Mouse (Mus musculus) heart, postnatal 4 days (tissue): ENCODE measurements around the gene Shank2. TPM values are rescaled to one million over a fixed set of nuclear protein-coding genes. Genes with fewer than 3 reads are reported as not detected.

Experiments used
- DNase-seq: peaks from one replicate; pipeline ENCODE4 v3.0.0; 2021
- total RNA-seq, 2 experiments: library from RNA; stranded (reverse); gene quantifications; 2 replicates each; pipeline ENCODE4 v1.2.3; 2021

Gene Shank2
- total RNA-seq, 2 experiments from 2014 or later: 0.88 to 0.97 TPM

DNA sequence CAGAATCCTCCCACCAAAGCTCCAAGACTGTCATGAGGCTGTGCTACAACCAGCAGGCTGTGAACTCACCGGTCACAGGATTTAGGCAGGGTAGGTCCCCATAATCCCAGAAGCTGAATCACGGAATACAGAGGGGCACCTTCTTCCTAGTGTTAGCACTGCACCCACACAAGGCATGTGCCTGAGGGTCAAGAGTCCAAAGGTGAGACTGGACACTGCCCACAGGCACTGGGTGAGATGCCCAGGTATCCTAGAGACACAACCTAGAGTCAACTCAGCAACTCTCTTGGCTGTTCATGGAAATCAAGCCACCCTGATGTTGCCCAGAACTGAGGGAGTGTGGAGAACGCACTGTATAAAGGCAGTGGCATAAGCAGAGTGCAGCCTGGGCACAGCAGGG is 424.9 kb downstream of the Shank2 start:
- DNase-seq: no peak

DNA sequence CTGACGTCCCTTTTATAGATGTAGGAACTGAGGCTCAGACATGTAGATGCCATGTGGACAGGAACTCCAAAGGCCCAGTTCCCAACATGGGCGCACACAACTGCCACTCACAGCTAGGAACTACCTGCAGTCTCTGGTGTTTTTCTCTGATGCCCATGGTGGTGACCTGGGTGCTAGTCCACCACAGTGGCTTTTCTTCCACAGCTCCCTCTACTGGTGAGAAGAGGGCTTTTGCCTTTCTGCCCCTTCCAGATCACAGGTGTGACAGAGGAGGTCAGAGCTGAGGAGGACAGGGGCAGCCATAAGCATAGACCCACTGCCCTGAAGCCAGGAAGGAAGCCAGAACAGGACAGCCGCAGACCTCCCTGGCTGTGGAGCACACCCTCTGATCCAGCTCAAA is 425.7 kb downstream of the Shank2 start:
- DNase-seq: no peak

DNA sequence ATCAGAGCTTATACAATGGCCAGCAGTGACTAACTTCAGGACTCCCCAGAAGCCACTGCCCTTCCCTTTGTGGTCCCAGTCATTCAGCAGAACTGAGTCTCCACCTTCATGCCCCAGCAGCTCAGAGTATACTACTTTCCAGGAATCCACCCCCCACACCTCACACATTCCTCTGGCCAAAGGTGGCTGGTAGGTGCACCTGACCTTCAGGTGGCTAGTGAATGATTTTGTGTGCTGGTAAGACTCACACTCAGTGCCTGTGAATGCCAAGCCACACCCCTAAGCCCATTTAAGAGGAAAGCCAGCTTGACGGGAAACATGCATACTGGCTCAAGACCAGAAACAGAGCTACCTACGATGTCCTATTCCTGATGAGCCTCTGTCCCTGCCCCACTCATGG is 431.2 kb downstream of the Shank2 start:
- no peak for DNase-seq

DNA sequence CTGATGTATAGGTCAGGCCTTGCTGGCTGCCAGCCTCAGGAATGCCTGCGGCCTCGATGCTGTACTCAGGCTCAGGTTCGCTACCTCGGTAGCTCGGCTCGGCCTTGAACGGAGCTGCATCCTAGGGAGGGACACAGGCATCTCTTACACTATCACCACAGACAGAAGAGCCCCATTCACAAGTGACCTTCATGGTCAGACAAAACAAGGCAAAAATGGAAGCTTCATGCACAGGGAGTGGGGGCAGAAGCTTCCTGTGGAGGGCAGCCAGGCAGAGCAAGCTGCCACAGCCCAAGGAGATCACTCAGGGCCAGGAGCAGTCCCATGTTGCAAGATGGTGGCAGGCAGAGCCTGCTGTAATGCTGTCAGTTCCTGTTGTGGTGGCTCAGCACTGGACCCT is 437.1 kb downstream of the Shank2 start:
- no peak for DNase-seq

DNA sequence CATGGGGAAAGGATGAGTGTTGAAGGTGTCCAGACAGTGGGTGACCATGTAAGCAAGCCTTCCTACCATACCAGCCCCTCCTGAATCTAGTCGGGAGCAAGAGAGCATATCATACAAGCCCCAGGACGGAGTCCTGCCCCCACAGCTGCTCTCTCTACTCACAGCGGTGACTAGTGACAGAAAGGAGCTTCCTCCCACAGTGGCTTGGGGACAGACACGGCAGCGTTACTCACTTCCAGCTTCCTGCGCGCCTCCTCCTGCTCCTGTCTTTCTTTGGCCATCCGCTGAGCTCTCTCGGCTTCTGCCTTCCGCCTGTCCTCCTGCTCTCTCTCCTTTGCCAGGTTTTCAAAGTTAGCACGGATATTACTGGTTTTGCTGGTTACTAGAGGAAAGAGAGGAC is 439.7 kb downstream of the Shank2 start:
- no peak for DNase-seq

DNA sequence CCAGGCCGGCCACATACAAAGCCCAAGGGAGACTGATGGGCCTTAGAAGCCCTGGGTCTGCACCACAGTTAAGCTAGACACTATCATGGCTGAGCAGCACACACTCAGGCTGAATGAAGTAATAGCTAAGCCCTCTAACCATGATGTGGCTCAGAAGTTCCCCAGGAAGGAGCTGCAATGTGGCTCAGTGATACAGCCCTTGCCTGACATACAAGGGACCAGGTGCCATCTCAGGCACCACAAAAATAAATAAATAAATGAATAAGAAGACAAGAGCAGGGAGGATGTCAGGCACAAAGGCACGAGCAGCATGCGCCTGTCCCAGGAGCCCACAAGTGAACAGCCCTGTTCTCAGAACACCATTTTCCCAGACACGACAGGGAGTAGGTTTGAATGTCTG is 440.2 kb downstream of the Shank2 start:
- no peak for DNase-seq

DNA sequence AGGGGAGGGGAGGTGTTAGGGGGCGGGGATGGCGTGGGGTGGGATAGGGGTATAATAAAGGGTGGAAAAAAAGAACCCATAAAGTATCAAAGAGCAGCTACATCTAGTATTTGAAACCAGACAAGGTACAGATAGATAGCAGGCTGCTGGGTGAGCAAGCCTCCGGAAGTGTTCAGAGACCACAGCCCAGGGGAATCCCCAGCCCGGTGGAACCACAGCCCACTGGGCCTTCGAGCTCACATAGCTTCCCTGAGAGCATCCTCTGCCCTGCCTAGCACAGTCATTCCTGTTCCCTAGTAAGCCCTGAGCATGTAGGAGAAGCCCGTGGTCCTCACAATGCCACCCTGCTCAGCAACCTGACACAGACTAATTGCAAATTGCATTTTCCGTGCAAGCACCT is 443.1 kb downstream of the Shank2 start:
- no peak for DNase-seq

DNA sequence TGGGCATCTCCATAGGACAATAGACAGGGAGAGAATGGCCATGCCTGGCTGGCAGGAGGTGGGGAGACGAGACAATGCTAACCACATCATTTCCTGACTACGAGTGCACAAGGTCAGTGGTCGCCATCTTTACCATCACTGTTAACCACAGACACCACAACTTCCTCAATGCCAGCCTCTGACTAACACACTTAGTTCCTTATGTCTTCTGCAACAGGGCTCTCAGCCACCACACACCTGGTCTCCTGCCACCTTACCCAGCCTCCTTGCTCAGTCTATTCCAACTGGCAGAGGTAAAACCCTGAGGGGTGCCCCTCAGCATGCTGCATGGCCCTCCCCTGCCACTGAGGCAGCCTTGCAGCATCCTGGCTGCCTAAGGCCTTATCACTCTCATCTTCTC is 445.4 kb downstream of the Shank2 start:
- DNase-seq: no peak

DNA sequence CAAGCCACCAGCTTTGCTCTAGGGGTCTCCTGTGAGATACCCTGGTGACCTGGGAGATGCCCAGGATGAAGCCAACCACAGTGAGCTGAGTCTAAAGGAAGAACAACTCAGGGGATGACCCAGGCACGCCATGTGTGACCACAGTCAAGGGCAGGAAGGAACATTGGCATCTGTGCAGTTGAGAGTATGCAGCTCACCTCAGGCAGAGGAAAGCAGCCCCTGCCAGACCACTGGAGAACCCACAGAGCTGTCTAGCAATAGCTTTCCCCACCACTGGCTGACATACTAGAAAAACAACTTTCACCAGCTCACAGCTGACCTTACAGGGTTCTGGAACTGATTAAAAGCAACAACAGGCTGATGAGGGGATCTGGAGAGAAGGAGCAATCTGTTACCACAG is 446.5 kb downstream of the Shank2 start:
- DNase-seq: no peak

DNA sequence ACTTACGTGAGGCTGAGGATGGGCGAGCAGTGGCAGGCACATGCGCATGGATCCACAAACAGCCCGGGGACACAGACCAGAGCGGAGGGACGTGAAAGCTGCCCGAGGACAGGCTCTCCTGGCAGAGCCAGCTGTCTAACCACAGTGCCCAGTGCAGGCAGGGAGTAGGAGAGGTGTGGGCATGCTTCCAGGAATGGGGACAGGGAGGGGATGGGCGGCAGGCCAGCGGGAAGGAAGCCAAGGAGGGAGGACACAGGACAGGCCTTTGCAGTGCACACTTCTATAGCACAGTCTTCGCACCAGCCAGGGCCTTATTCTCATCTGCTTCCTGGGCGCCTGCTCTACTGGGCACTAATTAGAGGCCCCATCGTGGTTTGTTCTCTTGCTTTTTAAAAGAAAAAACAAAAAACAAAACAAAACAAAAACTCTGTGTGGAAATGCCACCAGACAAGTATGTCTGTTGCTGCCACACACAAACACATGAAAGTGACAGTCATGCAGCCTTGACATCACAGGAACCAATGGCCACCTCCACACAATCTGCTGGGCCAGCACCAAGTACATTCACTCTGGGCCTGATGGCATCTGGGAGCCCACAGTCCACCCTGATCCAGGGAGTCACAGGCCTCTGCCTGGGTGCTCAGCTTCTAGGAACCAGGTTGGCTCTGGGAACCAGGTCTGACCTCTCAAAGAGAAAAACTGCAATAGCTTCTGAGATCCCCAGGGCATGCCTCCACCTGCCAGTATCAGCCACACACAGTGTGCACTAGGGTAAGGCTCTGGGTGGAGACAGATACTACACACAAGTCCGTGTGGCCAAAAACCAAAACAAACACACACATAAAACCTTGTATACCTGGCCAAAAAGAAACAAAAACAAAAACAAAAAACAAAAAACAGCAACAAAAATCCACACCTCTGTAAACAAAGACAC is 448.2 kb downstream of the Shank2 start:
- DNase-seq: peak; percentile 98

DNA sequence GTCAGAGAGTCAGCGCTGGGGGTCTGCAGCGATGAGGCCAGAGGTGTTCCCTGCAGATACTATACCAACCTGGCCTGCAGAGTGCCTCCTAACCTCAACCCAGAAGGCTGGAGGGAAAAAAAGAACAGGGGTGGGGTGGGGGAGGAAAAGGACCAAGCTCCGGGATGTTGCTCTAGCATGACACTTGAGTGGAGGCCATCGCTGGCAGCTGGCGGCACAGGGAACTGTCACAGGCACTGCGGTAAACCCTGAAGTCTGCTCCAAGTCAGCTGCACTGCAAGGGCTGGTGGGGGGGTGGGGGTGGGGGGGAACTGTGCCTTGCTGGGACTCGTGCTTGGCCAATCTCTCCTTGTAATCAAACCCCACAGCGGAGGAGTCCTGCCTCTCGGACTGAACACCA is 448.9 kb downstream of the Shank2 start:
- DNase-seq: no peak

DNA sequence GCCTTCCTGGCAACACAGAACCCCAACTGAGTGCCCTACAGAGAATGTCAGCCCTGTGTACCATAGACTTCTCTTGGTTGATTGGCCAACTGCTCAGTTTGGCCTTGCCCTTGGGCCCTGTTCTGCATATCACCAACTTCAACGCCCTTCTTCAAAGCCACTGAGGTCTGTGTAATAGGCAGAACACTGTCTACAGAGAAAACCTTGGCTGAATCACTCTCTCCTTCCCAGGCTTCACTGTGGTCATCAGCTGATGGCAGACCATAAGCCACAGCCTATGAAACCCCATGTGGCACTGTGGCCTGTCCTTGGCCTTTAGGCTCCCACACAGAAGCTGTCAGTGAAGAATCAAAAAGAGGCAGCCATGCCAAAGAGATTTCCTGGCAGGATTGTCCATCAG is 457.2 kb downstream of the Shank2 start:
- no peak for DNase-seq

DNA sequence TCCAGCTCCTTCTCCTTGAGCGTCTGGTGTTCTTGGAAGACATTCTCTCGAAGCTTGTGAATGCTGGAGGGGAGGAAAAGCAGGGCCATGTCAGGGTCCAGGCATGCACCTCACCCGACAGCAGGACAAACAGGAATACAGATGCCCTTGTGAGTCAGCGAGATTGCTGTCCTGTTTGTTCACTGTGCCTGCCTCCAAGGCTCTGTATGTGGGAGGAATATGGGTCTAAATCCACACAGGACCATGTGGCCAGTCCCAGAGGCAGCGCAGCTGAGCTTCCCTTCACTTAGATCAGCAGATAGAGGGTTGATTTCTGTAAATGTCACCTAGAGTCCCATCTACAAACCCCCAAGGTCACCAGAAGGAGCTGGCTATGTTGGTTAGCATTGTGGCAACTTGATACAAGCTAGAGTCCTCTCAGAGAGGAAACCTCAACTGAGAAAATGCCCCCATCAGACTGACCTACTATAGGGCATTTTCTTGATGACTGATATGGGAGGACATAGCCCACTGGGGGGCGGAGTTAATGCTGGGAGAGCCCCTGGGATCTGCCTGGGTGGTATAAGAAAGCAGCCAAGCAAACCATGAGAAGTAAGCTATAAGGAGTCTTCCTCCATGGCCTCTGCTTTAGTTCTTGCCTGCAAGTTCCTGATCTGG is 459.6 kb downstream of the Shank2 start:
- DNase-seq: no peak

DNA sequence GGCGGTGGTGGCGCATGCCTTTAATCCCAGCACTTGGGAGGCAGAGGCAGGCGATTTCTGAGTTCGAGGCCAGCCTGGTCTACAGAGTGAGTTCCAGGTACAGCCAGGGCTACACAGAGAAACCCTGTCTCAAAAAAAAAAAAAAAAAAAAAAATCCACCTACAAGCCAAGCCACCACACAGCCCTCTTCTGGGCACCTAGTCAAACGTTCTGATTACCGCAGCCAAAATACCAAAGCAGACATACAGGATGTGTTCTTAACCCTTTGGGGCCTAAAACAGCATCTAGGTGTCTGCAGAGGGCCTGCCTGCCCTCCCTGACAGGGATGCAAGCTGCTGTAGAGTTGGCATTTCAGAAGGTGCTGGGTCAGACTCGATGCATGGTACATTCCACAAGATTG is 460.8 kb downstream of the Shank2 start:
- DNase-seq: no peak

DNA sequence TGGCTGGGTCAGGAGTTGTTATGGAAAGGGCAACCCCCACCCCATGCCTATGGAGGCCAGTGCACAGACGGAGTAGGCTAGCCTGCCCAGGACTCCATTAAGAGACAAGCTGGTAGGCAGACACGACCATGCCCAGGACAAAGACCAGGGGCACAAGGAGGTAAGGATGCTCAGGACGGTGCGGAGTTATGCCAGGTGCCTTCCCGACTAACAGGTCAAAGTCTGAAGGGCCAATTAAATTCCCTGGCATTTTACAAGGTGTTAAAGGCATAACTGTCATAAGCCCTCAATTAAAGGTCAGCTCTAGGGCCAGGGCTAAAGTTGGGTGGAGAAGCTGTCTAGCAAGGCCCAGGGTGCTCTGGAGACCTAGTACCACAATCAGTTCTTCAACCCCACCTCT is 467.0 kb downstream of the Shank2 start:
- no peak for DNase-seq

DNA sequence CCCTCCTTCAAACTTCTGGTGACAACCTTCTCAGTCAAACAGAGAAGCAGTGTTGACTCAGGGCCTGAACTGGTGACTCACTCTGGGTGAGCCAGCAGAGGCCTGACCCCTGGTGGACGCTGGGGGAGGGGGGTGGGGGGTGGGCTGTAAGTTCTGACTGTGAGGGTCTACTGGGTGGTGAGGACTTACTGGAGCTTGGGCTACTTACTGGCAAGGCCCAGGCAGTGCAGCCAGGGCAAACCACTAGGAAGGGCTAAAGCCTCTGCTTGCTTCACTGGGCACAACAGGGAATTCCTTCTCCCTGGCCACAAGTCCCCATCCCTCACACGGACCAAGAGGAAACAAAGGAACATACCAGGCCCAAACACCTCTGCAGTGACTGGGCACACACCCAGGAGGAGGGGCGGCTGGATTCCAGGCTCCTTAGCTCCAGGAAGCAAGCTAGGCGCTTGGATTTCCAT is 467.5 kb downstream of the Shank2 start:
- DNase-seq: peak; percentile 59

DNA sequence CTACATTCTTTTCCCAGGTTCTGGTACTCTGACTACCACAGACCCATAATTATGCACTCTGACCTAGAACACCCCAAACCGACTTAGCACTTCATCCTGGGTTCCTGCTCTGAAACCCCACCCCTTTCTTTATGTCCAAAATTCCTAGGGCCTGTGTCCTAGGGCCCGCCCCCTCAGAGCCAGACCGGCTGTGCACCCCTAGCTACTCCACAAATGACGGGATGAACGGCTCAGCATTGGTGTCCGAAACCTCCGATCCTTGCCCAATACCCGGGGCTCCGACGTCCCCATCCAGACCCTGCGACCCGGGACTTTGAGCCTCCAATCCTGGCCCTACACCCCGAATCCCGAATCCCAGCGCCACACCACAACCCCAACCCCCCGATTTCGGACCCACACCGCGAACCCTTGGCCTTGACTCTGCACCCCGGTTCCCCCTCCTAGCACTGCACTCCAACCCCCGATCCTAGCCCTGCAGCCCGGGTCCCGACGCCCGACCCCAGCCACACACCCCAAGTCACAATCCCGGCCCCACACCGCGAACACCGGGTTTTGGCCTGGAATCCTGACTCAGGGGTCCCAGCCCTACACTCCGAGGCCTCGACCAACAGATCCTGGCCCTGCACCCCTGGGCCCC is 468.3 kb downstream of the Shank2 start:
- peak; percentile 29 for DNase-seq

DNA sequence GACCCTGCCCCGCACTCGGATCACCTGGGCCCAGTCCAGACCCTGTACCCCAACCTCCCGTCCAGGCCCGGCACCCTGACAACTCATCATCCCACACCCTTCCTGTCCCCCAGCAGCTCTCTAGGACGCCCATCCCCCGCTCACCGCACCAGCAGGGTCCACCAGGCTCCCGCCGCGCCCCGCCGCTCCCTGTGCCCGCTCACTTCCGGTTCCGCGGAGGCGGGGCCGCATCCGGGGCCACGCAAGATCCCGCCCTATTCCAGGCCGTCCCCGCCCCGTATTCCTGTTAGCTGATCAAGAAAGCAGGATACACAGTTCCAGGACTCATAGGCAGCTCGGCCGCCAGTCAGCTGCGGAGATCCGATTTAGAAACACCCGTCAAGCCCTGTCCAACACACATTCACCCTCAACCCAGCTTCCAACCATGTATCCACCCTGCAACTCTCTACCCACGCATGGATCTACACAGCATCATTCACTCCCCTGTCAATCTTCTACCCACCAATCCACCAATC is 468.9 kb downstream of the Shank2 start, which contains the start of gene Cttn:
Gene Cttn (minus strand): TSS at position 465 of the 515 bp plus-strand sequence.
- DNase-seq: peak; percentile 93

DNA sequence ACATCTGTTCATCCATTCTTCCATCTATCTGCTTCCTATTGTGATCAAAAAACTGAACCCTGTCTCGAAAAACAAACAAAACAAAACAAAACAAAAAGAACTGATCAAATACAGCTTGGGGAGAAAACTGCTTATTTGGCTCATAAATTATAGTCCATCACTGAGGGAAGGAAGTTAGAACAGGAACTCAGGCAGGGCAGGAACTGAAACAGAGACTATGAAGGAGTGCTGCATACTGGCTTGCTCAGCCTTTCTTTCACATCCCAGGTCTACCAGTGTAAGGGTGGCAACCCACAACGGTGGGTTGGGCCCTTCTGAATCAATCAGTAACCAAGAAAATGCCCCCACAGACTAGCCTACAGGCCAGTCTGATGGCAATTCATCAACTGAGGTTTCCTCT is 469.4 kb downstream of the Shank2 start:
- DNase-seq: no peak

DNA sequence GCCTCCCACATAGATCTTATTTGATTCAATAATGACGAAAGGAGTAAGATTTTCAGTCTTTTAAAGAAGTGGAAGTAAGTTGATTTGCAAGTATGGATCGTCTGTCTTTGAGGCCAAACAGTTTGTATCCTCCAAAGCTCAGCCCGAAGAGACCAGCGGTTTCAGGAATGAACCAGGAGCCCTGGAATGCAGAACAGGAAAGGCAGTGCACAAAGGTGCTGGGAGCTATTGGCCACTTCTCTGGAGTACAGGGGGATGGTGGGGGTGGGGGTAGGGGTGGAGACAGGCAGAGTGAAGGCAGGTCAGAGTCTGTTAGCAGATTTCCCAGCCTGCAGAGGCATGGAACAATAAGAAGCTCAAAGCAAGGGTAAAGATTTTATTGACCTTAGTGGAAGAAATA is 471.8 kb downstream of the Shank2 start:
- no peak for DNase-seq
